Mouse (Mus musculus): ENCODE measurements around the gene Tmcc3. TPM values are rescaled to one million over a fixed set of nuclear protein-coding genes. Genes with fewer than 3 reads are reported as not detected.

Tmcc3 gene
- polyA plus RNA-seq, 1 experiment: 26.0 TPM

Other genes with a start within 250 kb of the Tmcc3 start
- gene Nr2c1, start 163.9 kb upstream of the Tmcc3 start, polyA plus RNA-seq (2012; rRNA removed): 3.6 and 5.0 TPM in 2 replicates
- 100 and 102 TPM in 2 replicates for gene Ndufa12, start 113.2 kb upstream of the Tmcc3 start, polyA plus RNA-seq (2012; rRNA removed)
- not detected in 2 replicates for gene Gm4792, start 13.2 kb upstream of the Tmcc3 start, polyA plus RNA-seq (2012; rRNA removed)

All from large intestine, adult 2 months (tissue).